Mouse (Mus musculus) myocyte (in vitro differentiated cells): Measurements from ENCODE around the gene AI182371. TPM values are rescaled to one million over a fixed set of nuclear protein-coding genes. Genes with fewer than 3 reads are reported as not detected.

Experiments used
- H3K27me3 ChIP-seq: one replicate; pipeline ENCODE4 v1.6.1; 2011; ENCODE audit not compliant: control insufficient read depth, insufficient read depth, insufficient read length
- H3K36me3 ChIP-seq: one replicate; pipeline ENCODE4 v1.6.1; 2011; ENCODE audit not compliant: control insufficient read depth, insufficient read depth
- H3K4me2 ChIP-seq: one replicate; pipeline ENCODE4 v1.6.1; 2011; ENCODE audit warnings: low read depth, control low read depth
- H3K4me3 ChIP-seq: one replicate; pipeline ENCODE4 v1.5.1; 2011; ENCODE audit warnings: mild to moderate bottlenecking, control low read depth, moderate library complexity
- H3K79me2 ChIP-seq: one replicate; pipeline ENCODE4 v1.6.1; 2011; ENCODE audit not compliant: control insufficient read depth, insufficient read depth
- H3ac ChIP-seq: one replicate; pipeline ENCODE4 v1.6.1; 2011; ENCODE audit not compliant: control insufficient read depth, insufficient read length
- CEBPB ChIP-seq: IDR thresholded peaks from 2 replicates; pipeline ENCODE4 v1.6.1; 2011; ENCODE audit warnings: mild to moderate bottlenecking, moderate library complexity; ENCODE audit not compliant: poor library complexity, insufficient read depth, severe bottlenecking
- E2F4 ChIP-seq: IDR thresholded peaks from one replicate; pipeline ENCODE4 v1.6.1; 2011; ENCODE audit warnings: mild to moderate bottlenecking, control low read depth, moderate library complexity; ENCODE audit not compliant: insufficient read depth
- MAX ChIP-seq: IDR thresholded peaks from one replicate; pipeline ENCODE4 v1.6.1; 2011; ENCODE audit warnings: low read depth, mild to moderate bottlenecking, control low read depth
- MYOD1 ChIP-seq, 3 experiments: IDR thresholded peaks; one replicate each; pipeline ENCODE4 v1.6.1; 2011; ENCODE audit warnings: control low read depth in 2 of 3, low read depth in 2 of 3, mild to moderate bottlenecking in 2 of 3, moderate library complexity in 1 of 3; ENCODE audit not compliant: insufficient read length in 2 of 3, control insufficient read depth in 1 of 3
- MYOG ChIP-seq, 3 experiments: IDR thresholded peaks; one replicate each; pipeline ENCODE4 v1.6.1; 2011; ENCODE audit warnings: control low read depth in 2 of 3, low read depth in 2 of 3, mild to moderate bottlenecking in 2 of 3; ENCODE audit not compliant: insufficient read length in 2 of 3, control insufficient read depth in 1 of 3, insufficient read depth in 1 of 3
- POLR2A ChIP-seq: IDR thresholded peaks from one replicate; pipeline ENCODE4 v1.6.1; 2011; ENCODE audit warnings: low read depth, mild to moderate bottlenecking, control low read depth, moderate library complexity; ENCODE audit not compliant: insufficient read length
- POLR2AphosphoS2 ChIP-seq: IDR thresholded peaks from one replicate; pipeline ENCODE4 v1.6.1; 2011; ENCODE audit warnings: low read depth, control low read depth; ENCODE audit not compliant: insufficient read length
- REST ChIP-seq: IDR thresholded peaks from one replicate; pipeline ENCODE4 v1.6.1; 2011; ENCODE audit warnings: mild to moderate bottlenecking, control low read depth, moderate library complexity; ENCODE audit not compliant: insufficient read depth, insufficient read length
- SRF ChIP-seq: IDR thresholded peaks from one replicate; pipeline ENCODE4 v1.6.1; 2011; ENCODE audit warnings: low read depth; ENCODE audit not compliant: control insufficient read depth, insufficient read length
- TCF12 ChIP-seq: IDR thresholded peaks from one replicate; pipeline ENCODE4 v1.6.1; 2011; ENCODE audit warnings: mild to moderate bottlenecking, control low read depth; ENCODE audit not compliant: poor library complexity, insufficient read depth, severe bottlenecking
- TCF3 ChIP-seq: IDR thresholded peaks from one replicate; pipeline ENCODE4 v1.6.1; 2011; ENCODE audit warnings: low read depth, control low read depth; ENCODE audit not compliant: insufficient read length
- USF1 ChIP-seq: IDR thresholded peaks from one replicate; pipeline ENCODE4 v1.6.1; 2011; ENCODE audit warnings: low read depth, mild to moderate bottlenecking, control low read depth, moderate library complexity
- polyA plus RNA-seq: library from polyadenylated mRNA; unstranded; fragments of >200 nt; fragmentation: generic; extraction: Trizol; gene quantifications from one replicate; pipeline ENCODE4 v1.2.1, GENCODE M21; 2012; ENCODE audit warnings: missing spikeins

Gene AI182371
- polyA plus RNA-seq, 1 experiment = 0.05 TPM

GRCm38 (mm10) chr2:35132662-35133055 lies 31.3 kb upstream of the AI182371 start:
- peak overlapping the region; percentile 35 for H3K4me3 ChIP-seq
- peak overlapping the region; percentile 85 for H3K4me2 ChIP-seq
- H3ac ChIP-seq = no peak overlapping the region
- H3K36me3 ChIP-seq = peaks cover 15% of the 10 kb centered on the region
- no peaks in the 10 kb centered on the region for H3K27me3 ChIP-seq
- TF ChIP-seq SRF = no peak
- TF ChIP-seq MYOG (IDR thresholded peaks at IDR 0.05; ENCODE audit: control insufficient read depth in 1 of 3, insufficient read depth in 1 of 3, insufficient read length in 2 of 3, low read depth in 2 of 3) = no peak
- no peak for TF ChIP-seq POLR2AphosphoS2
- TF ChIP-seq CEBPB = no peak
- no peak for TF ChIP-seq MAX
- TF ChIP-seq TCF12 = no peak
- no peak for TF ChIP-seq MYOD1 (IDR thresholded peaks at IDR 0.05; ENCODE audit: control insufficient read depth in 1 of 3, insufficient read length in 2 of 3, low read depth in 2 of 3)
- TF ChIP-seq REST = no peak
- TF ChIP-seq USF1 = no peak
- no peak for TF ChIP-seq TCF3
- TF ChIP-seq POLR2A = no peak
- no peak for TF ChIP-seq E2F4
- H3K79me2 ChIP-seq = peaks cover 3% of the 10 kb centered on the region

GRCm38 (mm10) chr2:35131991-35132661 lies 30.8 kb upstream of the AI182371 start:
- H3K79me2 ChIP-seq = peaks cover 3% of the 10 kb centered on the region
- H3K4me3 ChIP-seq = peak overlapping the region; percentile 35
- no peak for TF ChIP-seq TCF3
- TF ChIP-seq POLR2A = peak; percentile 49
- no peak for TF ChIP-seq USF1
- no peak for TF ChIP-seq MYOG (IDR thresholded peaks at IDR 0.05; ENCODE audit: control insufficient read depth in 1 of 3, insufficient read depth in 1 of 3, insufficient read length in 2 of 3, low read depth in 2 of 3)
- no peak for TF ChIP-seq TCF12
- TF ChIP-seq REST = no peak
- TF ChIP-seq SRF = peak; percentile 39
- no peak for TF ChIP-seq MYOD1 (IDR thresholded peaks at IDR 0.05; ENCODE audit: control insufficient read depth in 1 of 3, insufficient read length in 2 of 3, low read depth in 2 of 3)
- H3K36me3 ChIP-seq = peaks cover 14% of the 10 kb centered on the region
- no peaks in the 10 kb centered on the region for H3K27me3 ChIP-seq
- H3ac ChIP-seq = no peak overlapping the region
- peak overlapping the region; percentile 85 for H3K4me2 ChIP-seq

- no peaks in the 10 kb centered on the region for H3K27me3 ChIP-seq
- H3K36me3 ChIP-seq = peaks cover 10% of the 10 kb centered on the region
- peaks cover 3% of the 10 kb centered on the region for H3K79me2 ChIP-seq
- H3K4me3 ChIP-seq = peak overlapping the region; percentile 35
- H3K4me2 ChIP-seq = peak overlapping the region; percentile 62
- TF ChIP-seq CEBPB (no peak), REST (no peak), MAX (no peak), POLR2AphosphoS2 (no peak), E2F4 (no peak), TCF12 (no peak), MYOD1 (IDR thresholded peaks at IDR 0.05; ENCODE audit: control insufficient read depth in 1 of 3, insufficient read length in 2 of 3, low read depth in 2 of 3) (no peak), POLR2A (no peak), MYOG (IDR thresholded peaks at IDR 0.05; ENCODE audit: control insufficient read depth in 1 of 3, insufficient read depth in 1 of 3, insufficient read length in 2 of 3, low read depth in 2 of 3) (no peak), TCF3 (no peak), USF1 (no peak), SRF (no peak)
- H3ac ChIP-seq = no peak overlapping the region
Measured at GRCm38 (mm10) chr2:35131491-35131890, 30.1 kb upstream of the AI182371 start.

GRCm38 (mm10) chr2:35124716-35125115 lies 23.4 kb upstream of the AI182371 start:
- H3K4me3 ChIP-seq = no peak overlapping the region
- no peaks in the 10 kb centered on the region for H3K79me2 ChIP-seq
- H3K27me3 ChIP-seq = no peaks in the 10 kb centered on the region
- no peak for TF ChIP-seq MAX
- TF ChIP-seq E2F4 = no peak
- TF ChIP-seq TCF12 = no peak
- no peak for TF ChIP-seq MYOG (IDR thresholded peaks at IDR 0.05; ENCODE audit: control insufficient read depth in 1 of 3, insufficient read depth in 1 of 3, insufficient read length in 2 of 3, low read depth in 2 of 3)
- no peak for TF ChIP-seq USF1
- no peak overlapping the region for H3K4me2 ChIP-seq
- H3ac ChIP-seq = no peak overlapping the region
- H3K36me3 ChIP-seq = peaks cover 7% of the 10 kb centered on the region

- Histone ChIP-seq H3K4me3 (peak overlapping the region; percentile 40), H3K79me2 (no peaks in the 10 kb centered on the region), H3K4me2 (peak overlapping the region; percentile 75), H3K27me3 (no peaks in the 10 kb centered on the region), H3K36me3 (no peaks in the 10 kb centered on the region), H3ac (no peak overlapping the region)
- TF ChIP-seq REST = no peak
- TF ChIP-seq MYOD1 (IDR thresholded peaks at IDR 0.05; ENCODE audit: control insufficient read depth in 1 of 3, insufficient read length in 2 of 3, low read depth in 2 of 3) = no peak
- TF ChIP-seq CEBPB = no peak
- TF ChIP-seq TCF3 = no peak
- no peak for TF ChIP-seq MAX
- TF ChIP-seq TCF12 = no peak
Measured at GRCm38 (mm10) chr2:35110521-35110920, 9.2 kb upstream of the AI182371 start.
